Mouse (Mus musculus): ENCODE measurements at regions not wholly inside any gene's neighbourhood (a gene's known extent, or its start where the extent isn't known, plus 50 kb on each side); places are given as distances from the start of the nearest gene placed in this dataset.

DNA sequence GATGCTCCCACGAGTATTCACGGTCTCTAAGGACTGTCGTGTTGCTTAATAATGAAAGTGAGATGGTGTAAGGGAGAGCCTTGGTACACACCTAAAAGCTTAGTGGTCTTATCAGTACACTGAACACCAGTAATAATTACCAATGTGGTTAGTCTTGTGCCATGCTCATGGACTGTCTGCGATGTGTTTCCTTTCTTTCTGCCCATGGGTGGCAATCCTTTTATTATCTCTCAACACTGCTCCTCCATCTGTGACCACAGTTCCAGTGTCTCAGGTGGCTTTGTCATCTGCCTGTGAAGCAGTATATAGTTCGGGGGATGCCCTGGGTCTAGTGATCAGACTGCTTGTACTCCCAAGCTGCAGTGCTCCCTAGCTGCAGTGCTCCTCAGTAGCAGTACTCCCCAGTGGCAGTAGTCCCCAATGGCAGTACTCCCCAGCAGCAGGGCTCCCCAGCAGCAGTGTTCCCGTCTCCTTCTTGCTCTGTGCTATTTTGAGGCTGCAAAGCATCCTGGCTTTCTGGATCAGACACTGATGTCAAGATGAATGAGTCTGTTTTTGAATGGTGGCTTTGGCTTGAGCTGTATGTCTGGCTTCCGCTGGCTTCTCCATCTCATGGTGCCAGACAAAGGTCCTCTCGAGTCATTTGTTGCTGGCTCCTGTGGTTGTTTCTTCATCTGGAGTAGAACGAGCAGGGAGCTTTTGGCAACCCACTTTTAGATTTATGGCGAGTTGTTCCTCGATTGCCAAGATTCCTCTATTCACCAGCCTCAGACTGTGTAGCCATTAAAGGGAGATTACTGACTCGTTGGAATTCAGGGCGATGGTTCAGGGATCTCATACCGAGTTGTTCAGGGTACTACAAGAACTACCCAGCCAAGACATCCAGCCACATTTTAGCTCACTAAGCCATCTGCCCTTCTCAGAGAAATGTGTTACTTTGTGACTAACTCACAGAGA lies 88.4 kb upstream of the Plxnc1 start:
- no peak for DNase-seq (ENCODE audit: low read depth)

- no peak for DNase-seq (ENCODE audit: low read depth)
These were observed 86.7 kb upstream of the Plxnc1 start for GRCm38 (mm10) chr10:95031371-95031770.

- no peak for DNase-seq (ENCODE audit: low read depth)
These were observed 86.2 kb upstream of the Plxnc1 start for GRCm38 (mm10) chr10:95030801-95031200.

DNA sequence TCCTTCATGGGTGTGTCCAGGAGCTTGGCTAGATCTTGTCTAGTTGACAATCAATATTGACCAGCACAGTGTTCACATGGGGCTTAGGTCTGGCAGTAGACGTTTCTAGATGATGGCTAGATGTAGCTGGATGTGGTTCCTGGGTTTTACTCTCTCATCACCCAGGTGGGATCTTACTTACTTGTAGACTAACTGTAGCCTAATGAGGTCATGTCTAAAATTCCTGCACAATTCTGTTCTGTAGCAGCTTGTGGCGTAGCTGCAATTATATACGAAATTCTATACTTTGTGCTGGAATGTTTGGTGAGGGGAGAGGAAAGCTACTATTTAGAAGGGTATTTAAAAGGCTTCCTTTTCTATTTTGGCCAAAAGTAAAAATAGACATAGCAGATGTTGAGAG lies 84.9 kb upstream of the Plxnc1 start:
- no peak for DNase-seq (ENCODE audit: low read depth)

GRCm38 (mm10) chr10:95025569-95026327 lies 81.1 kb upstream of the Plxnc1 start:
- DNase-seq (ENCODE audit: low read depth), result no peak

GRCm38 (mm10) chr10:95021209-95021608 lies 76.6 kb upstream of the Plxnc1 start:
- no peak for DNase-seq (ENCODE audit: low read depth)

DNA sequence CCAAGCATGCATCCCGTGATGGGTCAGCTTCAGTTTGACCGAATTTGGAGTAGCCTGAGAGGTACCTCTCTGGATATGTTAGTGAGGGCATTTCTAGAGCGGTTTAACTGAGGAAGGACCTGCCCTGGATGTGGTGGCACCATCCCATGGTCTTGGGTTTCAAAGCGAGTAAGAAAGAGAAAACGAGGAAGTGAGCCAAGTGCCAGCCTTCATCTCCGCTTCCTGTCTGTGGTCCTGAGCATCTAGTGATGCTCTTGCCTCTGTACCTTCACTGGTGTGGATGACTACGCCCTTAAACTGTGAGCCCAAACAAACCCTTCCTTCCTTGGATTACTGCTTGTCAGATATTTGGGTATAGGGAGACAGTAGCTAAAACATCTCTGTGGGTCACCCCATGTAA lies 72.3 kb upstream of the Plxnc1 start:
- no peak for DNase-seq (ENCODE audit: low read depth)

DNA sequence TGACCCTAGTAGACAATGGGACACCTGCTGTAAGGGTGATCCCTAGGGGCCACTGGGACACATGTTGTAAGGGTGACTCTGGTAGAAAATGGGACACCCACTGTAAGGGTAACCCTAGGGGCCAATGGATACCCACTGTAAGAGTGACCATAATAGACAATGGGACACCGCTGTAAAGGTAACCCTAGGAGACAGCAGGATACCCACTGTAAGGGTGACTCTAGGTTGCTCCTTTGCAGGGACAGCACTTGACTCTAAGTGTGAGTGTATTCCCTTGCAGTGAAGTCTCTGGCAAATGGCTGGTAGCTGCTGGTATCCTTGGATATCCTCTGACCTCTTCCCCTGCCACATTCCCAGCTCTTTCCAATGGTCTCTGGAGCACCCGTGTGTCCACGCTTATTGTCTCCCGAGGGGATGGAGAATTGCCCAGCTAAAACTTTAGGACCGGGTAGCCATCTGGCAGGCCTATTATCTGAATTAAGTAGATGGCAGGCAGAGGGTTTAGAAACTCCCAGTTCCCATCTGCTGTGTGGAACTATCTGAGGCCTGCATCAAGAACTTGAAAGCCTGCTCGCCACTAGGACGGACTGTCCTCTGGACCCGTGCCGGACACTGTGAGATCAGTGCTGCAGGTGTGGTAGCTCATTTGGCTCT lies 70.8 kb upstream of the Plxnc1 start:
- no peak for DNase-seq (ENCODE audit: low read depth)

- DNase-seq (ENCODE audit: low read depth), result peak; percentile 82
These were observed 69.3 kb upstream of the Plxnc1 start for GRCm38 (mm10) chr10:95013946-95014345.

DNA sequence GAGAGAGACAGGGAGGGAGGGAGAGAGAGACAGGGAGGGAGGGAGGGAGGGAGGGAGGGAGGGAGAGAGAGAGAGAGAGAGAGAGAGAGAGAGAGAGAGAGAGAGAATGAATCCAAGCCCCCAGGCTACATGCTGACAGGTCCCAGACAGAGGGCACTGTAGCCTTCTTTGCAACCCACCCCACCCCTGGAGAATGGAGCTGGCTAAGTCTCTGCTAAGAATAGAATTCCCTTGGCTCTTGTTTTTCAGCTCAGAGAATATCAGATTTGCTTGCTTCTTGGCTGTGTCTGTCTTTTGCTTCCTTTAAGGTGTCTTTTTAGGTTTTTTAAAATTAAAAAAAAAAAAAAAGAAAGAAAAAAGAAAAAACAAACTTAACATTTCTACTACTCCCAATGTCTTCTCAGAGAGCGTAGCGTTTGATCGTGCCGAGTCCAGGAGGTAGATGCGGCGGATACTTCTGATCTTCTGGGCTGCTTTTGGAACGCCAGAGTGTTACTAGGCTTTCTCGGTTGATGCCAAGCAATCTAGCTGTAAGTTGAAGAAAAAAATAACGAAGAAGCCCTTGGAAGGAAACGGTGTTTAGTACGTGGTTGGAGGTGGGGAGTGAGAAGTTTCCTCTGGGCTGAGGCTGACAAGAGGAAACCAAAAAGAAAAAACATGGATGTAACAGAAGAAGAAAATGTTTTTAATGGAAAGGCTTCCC lies 68.7 kb upstream of the Plxnc1 start:
- no peak for DNase-seq (ENCODE audit: low read depth)

GRCm38 (mm10) chr10:95010333-95010732 lies 65.7 kb upstream of the Plxnc1 start:
- DNase-seq (ENCODE audit: low read depth), result no peak

DNA sequence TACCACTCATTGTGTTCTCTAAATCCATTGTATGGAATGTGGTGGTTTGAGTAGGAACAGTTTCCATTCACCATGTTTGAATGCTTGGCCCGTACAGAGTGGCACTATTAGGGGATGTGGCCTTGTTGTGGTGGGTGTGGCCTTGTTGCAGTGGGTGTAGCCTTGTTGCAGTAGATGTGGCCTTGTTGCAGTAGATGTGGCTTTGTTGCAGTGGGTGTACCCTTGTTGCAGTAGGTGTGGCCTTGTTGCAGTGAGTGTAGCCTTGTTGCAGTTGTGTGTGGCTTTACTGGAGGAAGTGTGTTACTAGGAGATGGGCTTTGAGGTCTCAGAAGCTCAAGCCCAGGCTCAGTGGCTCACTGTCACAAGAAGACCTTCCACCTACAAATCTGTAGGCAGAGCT lies 64.4 kb upstream of the Plxnc1 start:
- no peak for DNase-seq (ENCODE audit: low read depth)

DNA sequence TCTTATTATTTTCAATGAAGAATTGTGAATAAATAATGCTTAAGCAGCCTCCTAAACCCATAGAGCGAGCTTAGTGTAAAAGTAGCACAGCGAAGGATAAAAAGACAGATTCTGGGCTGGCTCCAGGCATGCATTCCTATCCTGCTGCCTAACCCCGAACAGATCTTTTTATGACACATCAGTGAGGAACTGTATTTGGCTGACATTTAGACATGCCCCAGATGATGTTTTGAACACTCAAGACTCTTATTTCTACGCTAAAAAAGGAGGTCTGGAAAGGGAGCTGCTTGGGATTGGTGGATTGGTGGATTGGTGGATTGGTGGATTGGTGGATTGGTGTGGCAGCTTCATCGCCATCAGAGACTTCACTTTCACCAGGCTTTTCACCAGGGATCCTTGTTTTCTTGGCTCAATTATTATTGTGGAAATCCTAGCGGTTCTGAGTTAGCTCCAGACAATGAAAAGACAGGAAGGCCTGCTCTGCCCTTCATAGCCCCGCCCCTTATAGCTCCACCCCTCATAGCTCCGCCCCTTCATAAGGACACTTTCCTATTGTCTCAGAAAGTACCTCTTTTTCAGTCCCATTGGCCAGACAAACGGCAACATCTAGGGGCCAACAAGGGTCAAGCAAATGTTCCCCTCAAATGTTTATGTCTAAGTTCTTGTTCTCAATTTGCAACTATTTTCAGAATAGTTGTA lies 59.6 kb upstream of the Plxnc1 start:
- DNase-seq (ENCODE audit: low read depth), result peak; percentile 76

DNA sequence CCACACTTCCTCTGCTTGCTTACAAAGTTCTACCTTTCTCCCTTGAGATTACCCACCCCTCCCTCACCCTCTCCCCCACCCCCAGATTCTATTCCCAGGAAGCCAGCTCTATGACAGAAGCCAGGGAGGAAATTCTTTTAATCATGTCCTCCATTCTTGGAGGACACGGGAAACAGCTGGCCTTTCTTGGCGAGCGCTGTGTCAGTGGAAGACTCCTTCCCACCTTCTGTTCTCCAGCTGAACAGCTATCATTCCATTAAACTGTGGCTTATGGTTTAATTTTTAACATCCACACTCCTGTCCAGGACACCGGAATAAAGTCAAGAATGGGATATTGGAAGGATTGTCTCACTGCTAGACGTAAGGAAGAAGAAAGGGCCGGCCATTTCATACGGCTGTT lies 59.0 kb upstream of the Plxnc1 start:
- DNase-seq (ENCODE audit: low read depth), result no peak

DNA sequence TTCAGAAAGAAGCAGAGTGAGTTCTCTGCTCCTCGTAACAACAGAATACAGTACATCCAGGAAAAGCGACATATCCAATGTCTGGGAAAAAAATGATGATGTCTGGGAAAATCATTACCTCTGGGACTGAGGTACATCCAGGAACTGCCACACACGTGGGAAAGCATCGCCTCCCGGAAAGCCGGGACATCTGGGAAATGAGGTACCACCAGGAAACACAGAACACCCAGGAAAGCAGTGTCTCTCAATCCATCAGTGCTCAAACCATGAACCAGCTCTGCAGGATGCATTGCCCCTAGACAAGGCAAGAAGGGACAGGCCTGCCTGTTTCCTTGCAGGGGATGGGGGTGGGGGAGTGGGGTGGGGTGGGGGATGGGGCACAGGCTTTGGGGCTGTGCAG lies 57.0 kb upstream of the Plxnc1 start:
- no peak for DNase-seq (ENCODE audit: low read depth)

DNA sequence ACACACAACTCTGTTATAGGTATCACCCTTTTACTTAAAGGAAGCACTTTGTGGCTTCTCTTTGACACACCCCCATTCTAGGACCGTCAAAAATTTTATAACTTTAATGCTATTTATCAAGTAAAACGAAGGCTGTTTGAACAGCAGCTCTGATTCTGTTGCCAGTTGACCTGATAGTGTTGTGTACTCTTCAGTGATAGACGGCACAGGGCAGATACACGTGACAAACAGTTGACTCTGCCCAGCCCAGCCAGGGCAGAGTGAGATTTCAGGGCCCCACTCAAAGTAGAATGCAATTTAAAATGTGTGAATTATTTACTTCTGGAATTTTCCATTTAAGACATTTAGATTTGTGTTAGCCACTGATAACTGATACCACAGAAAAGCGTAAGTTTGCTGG lies 55.1 kb upstream of the Plxnc1 start:
- DNase-seq (ENCODE audit: low read depth), result no peak

Data from fibroblast of lung, adult 2 months (primary cell).